Mouse (Mus musculus) adrenal gland, postnatal 36 days (tissue): Measurements from ENCODE around the gene Rab25. TPM values are rescaled to one million over a fixed set of nuclear protein-coding genes. Genes with fewer than 3 reads are reported as not detected.

ENCODE experiments used
- DNase-seq, 2 experiments: peaks; one replicate each; pipeline ENCODE4 v3.0.0; 2021; ENCODE audit warnings: mixed read lengths in 1 of 2
- total RNA-seq, 2 experiments: library from RNA; stranded (reverse); gene quantifications; 2 replicates each; pipeline ENCODE4 v1.2.3; 2021

The Rab25 gene
- total RNA-seq, 2 experiments from 2014 or later, result not detected

- DNase-seq, result peak in 1 of 2 experiments; percentile 37
Measured at GRCm38 (mm10) chr3:88567892-88568291, 19.8 kb upstream of the Rab25 start.

- DNase-seq, result no peak
Measured at GRCm38 (mm10) chr3:88566536-88567061, 18.5 kb upstream of the Rab25 start.

GRCm38 (mm10) chr3:88566116-88566515 is 18.0 kb upstream of the Rab25 start:
- no peak for DNase-seq

DNA sequence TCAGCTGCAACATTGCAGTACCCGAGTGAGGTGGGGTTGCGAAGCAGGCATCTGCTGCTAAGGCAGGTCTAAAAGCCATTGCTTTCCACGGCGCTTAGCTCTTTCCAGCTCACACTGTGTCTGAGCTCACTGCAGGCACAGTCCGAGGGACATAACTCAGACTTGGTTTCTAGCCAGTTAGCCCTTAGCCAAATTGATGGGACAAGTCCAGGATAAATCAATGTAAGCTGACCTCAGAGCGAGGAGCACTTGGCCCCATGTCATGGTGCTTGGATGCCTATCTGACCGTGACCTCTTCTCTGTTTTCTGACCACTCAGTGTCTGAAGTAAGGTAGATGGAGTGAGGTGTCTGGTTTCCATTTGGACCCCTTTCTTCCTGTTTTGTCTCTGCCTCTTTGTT is 15.9 kb upstream of the Rab25 start:
- no peak for DNase-seq

DNA sequence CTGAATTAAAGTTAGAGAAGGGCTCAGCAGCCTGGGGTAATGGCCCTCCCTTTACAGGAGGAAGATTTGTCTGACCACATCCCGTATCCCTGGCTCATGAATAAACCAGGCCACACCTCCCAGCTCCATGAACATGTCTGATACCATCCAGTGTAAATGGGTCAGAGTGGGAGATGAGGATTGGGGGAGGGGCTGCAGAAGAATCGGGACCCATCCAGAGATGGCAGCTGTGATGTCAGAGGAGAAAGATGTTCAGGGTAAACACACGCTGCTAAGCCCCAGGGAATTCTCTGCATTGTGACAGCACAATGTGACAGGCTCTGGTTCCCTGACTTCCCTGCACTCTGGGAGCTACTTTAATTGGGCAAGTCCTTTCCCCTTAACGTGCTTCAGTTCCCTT is 15.3 kb upstream of the Rab25 start:
- DNase-seq, result no peak

DNA sequence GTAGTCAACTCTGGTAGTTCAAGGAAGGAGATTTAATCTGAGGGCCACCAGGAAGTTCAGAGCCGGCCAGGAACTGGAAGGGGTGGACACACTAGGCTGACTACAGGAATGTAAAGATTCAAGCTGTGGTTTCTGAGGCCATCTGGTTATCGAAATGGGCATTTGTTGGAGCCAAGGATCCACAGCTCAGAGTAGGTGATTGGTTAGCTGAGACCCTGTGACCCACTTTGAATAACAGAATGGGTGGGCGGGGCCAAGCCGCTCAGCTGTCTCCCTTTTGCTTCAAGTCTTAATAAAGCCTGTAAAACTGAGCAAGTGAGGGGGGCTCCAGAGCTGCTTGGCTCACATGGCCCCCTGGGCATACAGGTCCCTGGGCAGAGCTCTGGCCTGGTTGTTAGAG is 13.9 kb upstream of the Rab25 start:
- DNase-seq, result no peak

DNA sequence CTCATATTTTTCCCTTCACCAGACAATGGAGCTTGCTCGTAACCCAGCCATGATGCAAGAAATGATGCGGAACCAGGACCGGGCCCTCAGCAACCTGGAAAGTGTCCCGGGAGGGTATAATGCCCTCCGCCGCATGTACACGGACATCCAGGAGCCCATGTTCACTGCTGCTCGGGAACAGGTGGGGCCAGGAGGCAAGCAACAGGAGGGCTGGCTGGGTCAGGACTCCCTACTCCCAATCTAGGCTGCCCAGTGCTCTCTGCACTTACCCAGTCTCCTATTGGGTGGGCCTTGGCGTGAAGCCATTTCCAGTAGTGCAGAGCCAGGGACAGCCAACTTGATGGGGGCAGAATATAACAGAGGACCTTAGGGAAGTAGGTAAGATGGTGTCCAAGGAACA is 11.5 kb upstream of the Rab25 start:
- no peak for DNase-seq

DNA sequence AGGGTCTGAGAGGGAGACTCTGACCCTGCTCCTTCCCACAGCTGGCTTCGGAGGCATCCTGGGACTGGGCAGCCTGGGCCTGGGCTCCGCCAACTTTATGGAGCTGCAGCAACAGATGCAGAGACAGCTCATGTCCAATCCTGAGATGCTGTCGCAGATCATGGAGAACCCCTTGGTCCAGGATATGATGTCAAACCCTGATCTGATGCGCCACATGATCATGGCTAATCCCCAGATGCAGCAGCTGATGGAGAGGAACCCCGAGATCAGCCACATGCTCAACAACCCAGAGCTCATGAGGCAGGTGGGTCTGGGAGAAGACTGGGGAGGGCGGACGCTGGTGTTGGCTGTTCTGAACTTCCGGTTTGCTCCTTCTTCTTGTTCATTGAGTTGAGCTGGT is 8.5 kb upstream of the Rab25 start:
- DNase-seq, result no peak

DNA sequence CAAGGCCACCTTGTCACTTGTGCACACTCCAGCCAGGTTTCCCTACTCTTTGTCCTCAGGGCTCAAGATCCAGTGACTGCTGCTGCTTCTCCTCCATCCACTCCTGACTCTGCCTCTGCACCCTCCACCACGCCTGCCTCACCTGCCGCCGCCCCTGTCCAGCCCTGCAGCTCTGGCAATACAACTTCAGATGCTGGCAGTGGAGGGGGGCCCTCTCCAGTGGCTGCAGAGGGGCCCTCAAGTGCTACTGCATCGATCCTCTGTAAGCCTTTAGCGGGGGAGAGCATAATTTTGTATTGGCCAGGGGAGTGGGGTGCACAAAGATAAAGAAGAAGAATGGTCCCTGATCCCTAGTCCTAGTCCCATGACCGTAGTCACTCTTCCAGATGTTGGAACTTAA is 7.6 kb upstream of the Rab25 start:
- no peak for DNase-seq

GRCm38 (mm10) chr3:88555069-88555605 is 7.0 kb upstream of the Rab25 start:
- no peak for DNase-seq

DNA sequence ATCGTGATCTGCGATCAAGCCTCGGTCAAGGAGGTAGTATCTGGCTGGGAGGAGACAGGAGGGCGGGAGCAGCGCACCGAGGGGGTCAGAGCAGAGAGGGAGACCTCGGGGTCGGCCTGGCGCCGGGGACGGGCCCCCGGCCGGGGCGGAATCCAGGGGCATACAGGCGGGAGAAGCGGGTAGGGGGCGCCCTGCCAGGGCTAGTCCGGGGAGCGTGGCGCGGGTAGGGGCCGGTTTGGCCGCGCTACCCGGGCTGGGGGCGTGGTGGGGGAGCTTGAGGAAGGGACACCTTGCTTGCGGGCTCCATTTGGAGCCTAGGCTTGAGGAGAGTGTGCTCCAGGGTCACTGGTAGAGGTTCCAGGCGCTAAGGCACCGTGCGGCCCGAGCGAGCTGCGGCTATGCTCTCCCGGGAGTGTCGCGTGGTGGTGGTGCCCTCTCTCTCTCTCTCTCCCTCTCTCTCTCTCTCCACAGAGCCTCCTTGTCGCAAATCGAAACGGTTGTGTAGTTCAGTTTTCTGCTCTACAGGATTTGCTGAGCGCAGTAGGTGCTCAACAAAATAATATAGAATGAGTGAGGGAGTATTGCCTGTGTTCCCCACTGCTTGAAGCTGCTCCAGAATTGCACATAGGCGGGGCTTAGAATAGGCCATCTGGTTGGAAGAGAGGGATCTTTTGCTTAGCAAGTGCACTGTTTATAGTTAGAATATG is 5.9 kb upstream of the Rab25 start:
- DNase-seq, result peak in 1 of 2 experiments; percentile 73

DNA sequence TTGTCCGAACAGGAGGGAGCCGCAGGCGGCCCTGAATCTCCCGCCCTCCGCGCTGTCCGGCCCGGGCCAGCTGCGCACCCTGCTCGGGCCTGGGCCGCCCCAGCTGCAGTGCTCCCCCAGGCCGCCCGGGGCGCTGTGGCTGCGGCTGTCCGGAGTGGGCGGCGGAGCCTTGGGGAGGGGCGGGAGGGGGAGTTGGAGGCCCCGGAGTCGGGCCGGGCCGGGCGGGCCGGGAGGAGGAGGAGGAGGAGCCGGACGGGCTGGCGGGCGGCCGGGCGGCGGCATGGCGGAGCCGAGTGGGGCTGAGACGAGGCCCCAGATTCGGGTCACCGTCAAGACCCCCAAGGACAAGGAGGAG is 5.4 kb upstream of the Rab25 start, which contains the start of gene Ubqln4:
Ubqln4 (plus strand) TSS at position 234 of the 355 bp plus-strand sequence.
- peak; percentile 96 for DNase-seq

GRCm38 (mm10) chr3:88552676-88553524 is 4.8 kb upstream of the Rab25 start, which contains the start of gene Lamtor2:
Gene Lamtor2, minus strand, starts transcription at chr3:88553074.
- peak; percentile 98 to 99 for DNase-seq

DNA sequence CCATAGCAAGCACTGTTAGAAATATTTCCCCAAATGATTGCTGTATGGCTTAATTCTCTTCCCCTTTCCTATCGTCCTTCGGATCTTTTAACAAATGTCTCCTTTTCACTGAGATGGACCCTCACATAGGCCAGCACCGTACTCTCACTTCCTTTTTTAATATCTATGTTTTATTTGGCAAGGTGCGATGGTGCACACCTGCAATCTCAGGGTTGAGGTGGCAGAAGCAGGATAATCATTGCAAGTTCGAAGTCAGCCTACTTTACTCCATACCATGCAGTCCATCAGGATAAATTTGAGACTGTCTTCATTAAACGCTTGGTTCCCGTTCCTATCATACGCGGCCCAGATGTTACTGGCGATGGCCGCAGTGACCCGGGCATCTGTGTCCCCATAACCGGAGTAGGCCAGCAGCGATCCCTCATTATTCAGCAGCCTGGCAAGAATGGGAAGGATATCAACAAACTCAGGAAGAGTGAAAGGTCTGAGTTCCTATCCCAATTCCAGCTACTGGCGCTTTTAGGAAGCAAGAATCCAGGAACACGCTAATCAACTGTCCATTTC is 4.1 kb upstream of the Rab25 start:
- no peak for DNase-seq

- no peak for DNase-seq
Measured at GRCm38 (mm10) chr3:88551586-88551985, 3.5 kb upstream of the Rab25 start.

- DNase-seq, result no peak
Measured at GRCm38 (mm10) chr3:88546674-88547418, 1.3 kb downstream of the Rab25 start.

- no peak for DNase-seq
Measured at GRCm38 (mm10) chr3:88544955-88545591, 3.0 kb downstream of the Rab25 start.

DNA sequence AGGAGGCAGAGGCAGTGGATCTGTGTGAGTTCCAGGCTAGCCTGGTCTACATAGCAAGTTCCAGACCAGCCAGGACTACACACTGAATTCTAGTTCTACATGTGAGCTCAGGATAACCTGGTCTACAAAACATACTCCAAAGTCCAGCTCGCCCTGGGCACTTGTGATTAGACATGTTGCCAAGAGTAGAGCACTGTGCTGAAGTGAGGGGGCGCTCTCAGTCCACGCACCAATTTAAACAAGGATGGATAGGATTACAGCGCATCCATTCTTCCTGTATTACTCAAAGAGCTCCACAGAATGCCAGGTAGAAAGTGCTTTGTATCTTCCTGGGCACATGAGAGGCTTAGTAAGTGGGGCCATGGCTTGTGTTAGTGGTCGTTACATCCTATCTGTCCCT is 3.6 kb downstream of the Rab25 start:
- DNase-seq, result peak; percentile 43 to 63

DNA sequence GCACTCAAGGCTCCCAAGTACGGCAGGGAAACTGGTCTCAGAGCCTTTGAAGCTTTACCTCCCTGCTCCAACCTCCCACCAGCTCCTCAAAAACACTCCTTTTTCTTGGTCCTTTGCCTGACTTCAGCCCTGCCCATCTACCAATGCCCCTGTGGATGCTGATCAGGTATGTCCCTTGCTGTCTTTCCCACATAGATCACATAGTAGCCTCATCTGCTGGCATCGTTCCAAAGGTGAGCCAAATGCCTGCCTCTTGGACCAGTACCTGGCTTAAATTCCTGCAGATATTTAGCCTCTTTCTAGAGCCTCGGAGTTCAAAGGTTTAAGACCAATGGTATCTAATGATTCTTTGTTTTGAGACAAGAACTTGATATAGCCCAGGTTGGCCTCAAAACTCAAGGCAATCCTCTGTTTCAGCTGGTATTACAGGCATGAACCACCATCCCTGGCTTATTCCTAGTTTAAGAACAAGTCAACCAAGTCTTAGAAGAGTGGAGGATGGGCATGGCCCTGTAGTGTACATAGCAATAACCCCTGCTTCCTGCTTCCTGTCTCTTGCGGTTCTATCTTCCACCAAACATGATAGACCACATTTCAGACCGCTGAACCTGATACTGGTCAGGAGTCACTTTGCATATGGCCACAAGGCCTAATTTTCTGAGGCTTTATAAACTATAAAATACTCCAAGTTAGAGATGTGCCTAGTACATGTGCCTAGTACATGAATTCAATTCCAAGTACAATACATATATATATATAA is 4.3 kb downstream of the Rab25 start:
- no peak for DNase-seq

DNA sequence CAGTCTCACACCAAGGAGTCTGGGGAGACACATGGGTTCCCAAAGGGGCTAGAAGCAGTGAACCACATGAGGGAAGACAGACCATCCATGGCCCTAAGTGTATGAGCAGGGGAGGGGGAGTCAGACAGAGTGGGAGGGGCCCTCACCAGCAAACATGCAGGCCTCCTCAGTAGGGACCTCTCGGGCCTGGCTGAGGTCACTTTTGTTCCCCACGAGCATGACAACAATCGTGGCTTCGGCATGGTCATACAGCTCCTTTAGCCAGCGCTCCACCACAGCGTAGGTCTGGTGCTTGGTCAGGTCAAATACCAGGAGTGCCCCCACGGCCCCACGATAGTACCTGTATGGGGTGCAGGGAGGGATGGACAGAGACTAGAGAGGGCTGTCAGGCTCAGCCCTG is 4.9 kb downstream of the Rab25 start:
- DNase-seq, result no peak

GRCm38 (mm10) chr3:88542486-88542885 is 5.6 kb downstream of the Rab25 start:
- no peak for DNase-seq
